Mouse (Mus musculus): Measurements from ENCODE around the gene Smco2. TPM values are rescaled to one million over a fixed set of nuclear protein-coding genes. Genes with fewer than 3 reads are reported as not detected.
A peak's percentile ranks its signal among the peaks of the same experiment; 100 is the strongest.

Gene Smco2
- polyA plus RNA-seq, 1 experiment from 2014 or later = not detected

- no peaks in the 10 kb centered on the region for H3K36me3 ChIP-seq (ENCODE audit: control insufficient read depth, insufficient read depth)
- H3K27ac ChIP-seq (ENCODE audit: low read length) = no peak overlapping the region
- H3K4me1 ChIP-seq (ENCODE audit: control insufficient read depth, low read depth, low read length) = peaks cover 15% of the 10 kb centered on the region
- H3K4me2 ChIP-seq (ENCODE audit: low read depth, low read length) = no peak overlapping the region
- H3K9me3 ChIP-seq (replicated peaks; ENCODE audit: control insufficient read depth, low read length) = no peaks in the 10 kb centered on the region
- H3K4me3 ChIP-seq (ENCODE audit: low read depth, low read length) = no peak overlapping the region
- ATAC-seq (ENCODE audit: low read depth) = no peak
- 84% methylated on average over 2 of the region's 2 CpGs for WGBS (ENCODE audit: insufficient replicate concordance)
- H3K27me3 ChIP-seq (ENCODE audit: control insufficient read depth, insufficient read depth, low read depth, low read length) = no peaks in the 10 kb centered on the region
- no peak overlapping the region for H3K9ac ChIP-seq (ENCODE audit: low read depth, low read length)
Observed at GRCm38 (mm10) chr6:146910801-146911200, 60.9 kb downstream of the Smco2 start.

DNA sequence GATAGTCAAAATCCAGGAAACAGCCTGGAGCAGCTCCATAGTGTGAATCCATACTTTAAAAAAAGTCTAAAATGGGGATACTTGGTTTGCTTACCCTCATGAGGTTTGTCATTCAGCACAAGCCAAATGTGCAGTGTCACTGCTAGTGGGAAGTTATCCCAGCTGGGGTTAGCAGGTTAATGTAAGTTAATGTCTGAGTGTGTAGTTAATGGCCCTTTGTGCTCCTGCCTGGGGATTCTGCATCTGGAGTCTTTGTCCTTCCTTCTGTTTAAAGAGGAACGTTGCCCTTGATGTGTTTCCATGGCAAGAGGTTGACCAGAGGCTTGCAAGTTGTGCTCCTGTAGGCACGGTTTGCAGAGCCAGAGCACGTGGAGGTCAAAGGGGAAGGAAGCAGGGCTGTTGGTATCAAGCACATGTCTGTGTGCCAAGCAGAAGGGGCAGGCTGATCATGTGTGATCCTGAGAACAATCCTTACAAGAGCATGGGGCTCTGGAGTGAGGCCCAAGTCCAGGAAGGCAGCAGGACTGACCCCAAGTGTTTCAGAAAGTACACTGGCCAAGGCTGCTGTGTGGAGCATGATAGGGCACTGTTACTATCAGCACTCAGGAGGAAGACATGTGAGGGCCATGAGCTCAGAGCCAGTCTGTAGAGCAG is 63.1 kb downstream of the Smco2 start:
- no peak overlapping the region for H3K4me3 ChIP-seq (ENCODE audit: low read depth, low read length)
- peak; percentile 54 for ATAC-seq (ENCODE audit: low read depth)
- no peaks in the 10 kb centered on the region for H3K36me3 ChIP-seq (ENCODE audit: control insufficient read depth, insufficient read depth)
- H3K4me1 ChIP-seq (ENCODE audit: control insufficient read depth, low read depth, low read length) = peaks cover 7% of the 10 kb centered on the region
- no peaks in the 10 kb centered on the region for H3K9me3 ChIP-seq (replicated peaks; ENCODE audit: control insufficient read depth, low read length)
- H3K27me3 ChIP-seq (ENCODE audit: control insufficient read depth, insufficient read depth, low read depth, low read length) = no peaks in the 10 kb centered on the region
- H3K27ac ChIP-seq (ENCODE audit: low read length) = peak overlapping the region; percentile 55; the same call in 1 of the 2 replicates
- 8% methylated on average over 3 of the region's 3 CpGs for WGBS (ENCODE audit: insufficient replicate concordance)
- H3K9ac ChIP-seq (ENCODE audit: low read depth, low read length) = no peak overlapping the region
- H3K4me2 ChIP-seq (ENCODE audit: low read depth, low read length) = no peak overlapping the region

DNA sequence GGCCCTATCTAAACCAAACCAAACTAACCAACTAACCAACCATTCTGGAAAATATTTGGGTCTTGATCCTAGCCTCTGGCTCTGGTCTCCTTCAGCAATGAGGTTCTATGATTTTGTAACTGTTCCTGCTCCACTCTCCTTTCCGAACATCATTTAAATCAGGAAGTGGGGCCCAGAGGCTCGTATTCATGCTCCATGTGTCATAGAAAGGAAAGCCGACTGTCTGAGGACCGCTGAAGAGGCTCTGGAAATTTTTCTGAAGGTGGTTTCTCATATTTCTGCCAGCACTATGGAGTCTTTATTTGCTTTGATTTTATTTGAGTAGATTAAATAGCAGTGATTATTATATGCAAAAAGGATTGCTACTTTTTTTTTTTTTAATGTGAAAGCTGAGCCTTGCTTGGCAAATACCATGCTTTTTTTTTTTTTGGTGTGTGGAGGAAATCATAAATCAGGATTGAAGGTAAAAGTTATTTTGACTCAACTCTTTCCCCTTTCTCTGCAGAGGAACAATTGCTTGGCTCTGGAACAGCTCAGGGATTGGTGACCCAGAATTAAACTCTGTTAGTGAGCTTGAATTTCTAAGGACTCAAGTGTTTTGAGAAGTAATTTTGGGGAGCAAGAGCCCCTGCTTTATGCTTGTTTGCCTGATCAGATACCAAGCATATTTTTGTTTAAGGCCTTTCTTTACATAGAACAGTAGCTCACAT is 63.7 kb downstream of the Smco2 start:
- no peak overlapping the region for H3K4me2 ChIP-seq (ENCODE audit: low read depth, low read length)
- H3K36me3 ChIP-seq (ENCODE audit: control insufficient read depth, insufficient read depth) = no peaks in the 10 kb centered on the region
- peaks cover 7% of the 10 kb centered on the region for H3K4me1 ChIP-seq (ENCODE audit: control insufficient read depth, low read depth, low read length)
- peak overlapping the region; percentile 55; the same call in 1 of the 2 replicates for H3K27ac ChIP-seq (ENCODE audit: low read length)
- no peak overlapping the region for H3K9ac ChIP-seq (ENCODE audit: low read depth, low read length)
- no peak for ATAC-seq (ENCODE audit: low read depth)
- H3K4me3 ChIP-seq (ENCODE audit: low read depth, low read length) = no peak overlapping the region
- H3K27me3 ChIP-seq (ENCODE audit: control insufficient read depth, insufficient read depth, low read depth, low read length) = no peaks in the 10 kb centered on the region
- 39% methylated on average over 4 of the region's 4 CpGs for WGBS (ENCODE audit: insufficient replicate concordance)
- no peaks in the 10 kb centered on the region for H3K9me3 ChIP-seq (replicated peaks; ENCODE audit: control insufficient read depth, low read length)

DNA sequence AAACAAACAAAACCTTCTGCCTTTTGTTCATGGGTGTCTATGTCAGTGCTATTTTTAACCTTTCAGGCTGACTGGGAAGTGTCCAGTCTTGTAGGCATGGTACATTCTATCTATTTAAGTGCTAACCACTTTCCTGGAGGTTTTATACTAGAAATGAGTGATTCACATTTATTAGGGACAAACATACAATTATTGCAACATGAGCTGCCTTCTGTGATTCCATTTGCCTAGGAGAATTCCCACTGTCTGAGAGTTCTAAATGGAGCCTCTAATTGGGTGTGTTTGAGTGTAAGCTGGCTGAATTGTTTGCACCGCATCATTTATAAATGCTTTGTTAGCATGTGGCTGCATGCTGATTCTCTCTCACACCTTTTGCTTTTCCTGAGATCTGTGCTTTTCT is 65.9 kb downstream of the Smco2 start:
- Histone ChIP-seq H3K4me1 (ENCODE audit: control insufficient read depth, low read depth, low read length) (peaks cover 7% of the 10 kb centered on the region), H3K36me3 (ENCODE audit: control insufficient read depth, insufficient read depth) (no peaks in the 10 kb centered on the region), H3K4me3 (ENCODE audit: low read depth, low read length) (no peak overlapping the region), H3K4me2 (ENCODE audit: low read depth, low read length) (no peak overlapping the region), H3K9ac (ENCODE audit: low read depth, low read length) (no peak overlapping the region), H3K27me3 (ENCODE audit: control insufficient read depth, insufficient read depth, low read depth, low read length) (no peaks in the 10 kb centered on the region), H3K27ac (ENCODE audit: low read length) (no peak overlapping the region), H3K9me3 (replicated peaks; ENCODE audit: control insufficient read depth, low read length) (no peaks in the 10 kb centered on the region)
- WGBS (ENCODE audit: insufficient replicate concordance) = 85% methylated on average over 1 of the region's 1 CpGs
- no peak for ATAC-seq (ENCODE audit: low read depth)

GRCm38 (mm10) chr6:146917396-146917795 is 67.5 kb downstream of the Smco2 start:
- 63% methylated on average over 3 of the region's 3 CpGs for WGBS (ENCODE audit: insufficient replicate concordance)

GRCm38 (mm10) chr6:146918341-146918740 is 68.4 kb downstream of the Smco2 start:
- 76% methylated on average over 6 of the region's 6 CpGs for WGBS (ENCODE audit: insufficient replicate concordance)
- no peak overlapping the region for H3K9ac ChIP-seq (ENCODE audit: low read depth, low read length)
- no peaks in the 10 kb centered on the region for H3K36me3 ChIP-seq (ENCODE audit: control insufficient read depth, insufficient read depth)
- no peak for ATAC-seq (ENCODE audit: low read depth)
- no peak overlapping the region for H3K4me2 ChIP-seq (ENCODE audit: low read depth, low read length)
- H3K27me3 ChIP-seq (ENCODE audit: control insufficient read depth, insufficient read depth, low read depth, low read length) = no peaks in the 10 kb centered on the region
- peaks cover 2% of the 10 kb centered on the region for H3K4me1 ChIP-seq (ENCODE audit: control insufficient read depth, low read depth, low read length)
- H3K27ac ChIP-seq (ENCODE audit: low read length) = no peak overlapping the region
- no peak overlapping the region for H3K4me3 ChIP-seq (ENCODE audit: low read depth, low read length)
- H3K9me3 ChIP-seq (replicated peaks; ENCODE audit: control insufficient read depth, low read length) = no peaks in the 10 kb centered on the region

More at GRCm38 (mm10) chr6:146917396-146917795, 67.5 kb downstream of the Smco2 start:
- no peaks in the 10 kb centered on the region for H3K27me3 ChIP-seq (ENCODE audit: control insufficient read depth, insufficient read depth, low read depth, low read length)
- H3K9ac ChIP-seq (ENCODE audit: low read depth, low read length) = no peak overlapping the region
- no peak overlapping the region for H3K27ac ChIP-seq (ENCODE audit: low read length)
- H3K9me3 ChIP-seq (replicated peaks; ENCODE audit: control insufficient read depth, low read length) = no peaks in the 10 kb centered on the region
- H3K4me1 ChIP-seq (ENCODE audit: control insufficient read depth, low read depth, low read length) = peaks cover 7% of the 10 kb centered on the region
- no peak overlapping the region for H3K4me3 ChIP-seq (ENCODE audit: low read depth, low read length)
- no peak overlapping the region for H3K4me2 ChIP-seq (ENCODE audit: low read depth, low read length)
- H3K36me3 ChIP-seq (ENCODE audit: control insufficient read depth, insufficient read depth) = no peaks in the 10 kb centered on the region
- ATAC-seq (ENCODE audit: low read depth) = 0 out of 2 replicates have a peak, but pooled peaks have one; percentile 16

Other genes starting within 250 kb of the Smco2 start
- gene Med21, start 207.6 kb upstream of the Smco2 start, polyA plus RNA-seq (2015; fragmentation: Nextera tagmentation; extraction: Ambion mirVana) = 51.9 and 61.2 TPM in 2 replicates
- gene Tm7sf3, start 207.3 kb upstream of the Smco2 start, polyA plus RNA-seq (2015; fragmentation: Nextera tagmentation; extraction: Ambion mirVana) = 21.9 and 22.8 TPM in 2 replicates
- gene Stk38l, start 125.1 kb upstream of the Smco2 start, polyA plus RNA-seq (2015; fragmentation: Nextera tagmentation; extraction: Ambion mirVana) = 3.9 and 4.3 TPM in 2 replicates
- gene Arntl2, start 54.0 kb upstream of the Smco2 start, polyA plus RNA-seq (2015; fragmentation: Nextera tagmentation; extraction: Ambion mirVana) = 0.22 and 0.44 TPM in 2 replicates
- gene Ppfibp1, start 38.4 kb downstream of the Smco2 start, polyA plus RNA-seq (2015; fragmentation: Nextera tagmentation; extraction: Ambion mirVana) = 12.9 and 14.4 TPM in 2 replicates
- 0.04 TPM in 1 of 2 replicates, not detected in the other for gene 1700034J05Rik, start 104.3 kb downstream of the Smco2 start, polyA plus RNA-seq (2015; fragmentation: Nextera tagmentation; extraction: Ambion mirVana)
- gene Rep15, start 182.5 kb downstream of the Smco2 start, polyA plus RNA-seq (2015; fragmentation: Nextera tagmentation; extraction: Ambion mirVana) = 0.22 and 0.41 TPM in 2 replicates
- gene Mrps35, start 192.7 kb downstream of the Smco2 start, polyA plus RNA-seq (2015; fragmentation: Nextera tagmentation; extraction: Ambion mirVana) = 42.3 and 47.1 TPM in 2 replicates
- gene Mansc4, start 236.9 kb downstream of the Smco2 start, polyA plus RNA-seq (2015; fragmentation: Nextera tagmentation; extraction: Ambion mirVana) = not detected in 2 replicates
- gene Klhl42, start 241.3 kb downstream of the Smco2 start, polyA plus RNA-seq (2015; fragmentation: Nextera tagmentation; extraction: Ambion mirVana) = 1.6 and 1.8 TPM in 2 replicates

Data from liver, embryonic 16.5 days (tissue).